Mouse (Mus musculus) megakaryocyte, embryonic 14.5 days (primary cell): ENCODE measurements around the gene Pmm1.

Experiments
- FLI1 ChIP-seq: IDR thresholded peaks from 2 replicates; pipeline ENCODE4 v1.6.1; 2012; ENCODE audit warnings: low read length, inconsistent platforms, mixed read lengths
- GATA1 ChIP-seq: IDR thresholded peaks from 3 replicates; pipeline ENCODE4 v1.6.1; 2012; ENCODE audit warnings: mixed read lengths, low read length, inconsistent platforms, borderline replicate concordance

DNA sequence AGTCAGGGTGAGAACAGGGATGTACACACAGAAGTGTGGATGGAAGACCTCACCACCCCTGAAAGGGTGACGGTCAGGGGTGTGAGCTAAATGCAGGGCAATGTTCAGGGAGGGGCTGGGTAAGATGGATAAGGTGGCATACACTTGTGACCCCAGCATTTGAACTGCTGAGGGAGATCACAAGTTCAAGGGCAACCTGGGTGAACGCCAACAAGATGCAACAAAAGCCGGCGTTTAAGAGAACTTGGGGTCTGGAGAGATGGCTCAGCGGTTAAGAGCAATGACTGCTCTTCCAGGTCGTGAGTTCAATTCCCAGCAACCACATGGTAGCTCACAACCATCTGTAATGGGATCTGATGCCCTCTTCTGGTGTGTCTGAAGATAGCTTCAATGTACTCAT is 6.0 kb downstream of the Pmm1 start:
- no peak for TF ChIP-seq GATA1
- TF ChIP-seq FLI1: no peak
